Mouse (Mus musculus): Measurements from ENCODE around the gene Notch1.

GRCm38 (mm10) chr2:26540721-26541120 is 24.3 kb upstream of the Notch1 start:
- TF ChIP-seq CTCF (IDR thresholded peaks at IDR 0.05), result no peak
- no peak for TF ChIP-seq EP300 (IDR thresholded peaks at IDR 0.05)

Measured in lung, postnatal 0 days (tissue).